Mouse (Mus musculus): Measurements from ENCODE around the gene Nf2.
A peak's percentile ranks its signal among the peaks of the same experiment; 100 is the strongest.
"Not testable (repeated sequence)": the region's sequence is repeated elsewhere in the genome, so short reads cannot be mapped to it uniquely, and the experiment has no call there.

The Nf2 gene

DNA sequence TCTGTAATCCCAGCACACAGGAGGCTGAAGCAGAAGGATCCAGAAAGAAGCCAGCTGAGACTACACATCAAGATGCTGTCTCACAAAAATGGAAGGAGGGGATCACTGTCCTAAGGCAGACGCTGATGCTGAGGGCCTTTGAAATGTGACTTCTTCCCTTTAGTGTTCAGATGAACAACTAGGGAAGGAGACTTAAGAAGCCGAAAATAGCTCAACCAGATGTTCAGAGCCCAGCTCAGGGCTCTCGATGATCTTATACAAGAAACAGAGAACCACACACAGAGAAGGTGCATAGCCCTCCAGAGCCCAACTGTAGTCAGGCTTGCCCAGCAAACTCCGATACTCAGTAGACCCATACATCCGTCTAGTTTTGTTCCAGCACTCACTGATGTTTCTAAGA is 12.0 kb downstream of the Nf2 start:
- DNase-seq (ENCODE audit: low spot score): no peak

- peak; percentile 69 for DNase-seq (ENCODE audit: low spot score)
These were observed 12.6 kb downstream of the Nf2 start for GRCm38 (mm10) chr11:4836755-4837154.

DNA sequence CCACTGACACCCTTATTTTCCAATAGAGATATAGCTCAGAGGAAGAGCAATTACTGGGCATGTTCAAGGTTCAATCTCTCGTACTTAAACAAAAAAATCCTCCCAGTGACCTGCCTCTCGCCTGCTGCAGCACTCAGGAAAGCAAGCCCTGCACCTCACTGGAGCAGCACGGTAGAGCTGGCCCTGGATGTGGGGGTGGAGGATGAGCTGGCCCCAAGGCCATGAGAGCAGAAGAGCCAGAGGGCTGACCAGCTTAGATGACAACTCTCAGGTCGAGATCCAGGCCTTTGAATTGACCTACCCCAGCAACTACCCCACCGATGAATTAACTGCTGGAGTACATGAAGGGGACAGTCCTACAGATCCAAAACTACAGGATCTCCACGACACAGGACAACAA is 13.9 kb downstream of the Nf2 start:
- no peak for DNase-seq (ENCODE audit: low spot score)

DNA sequence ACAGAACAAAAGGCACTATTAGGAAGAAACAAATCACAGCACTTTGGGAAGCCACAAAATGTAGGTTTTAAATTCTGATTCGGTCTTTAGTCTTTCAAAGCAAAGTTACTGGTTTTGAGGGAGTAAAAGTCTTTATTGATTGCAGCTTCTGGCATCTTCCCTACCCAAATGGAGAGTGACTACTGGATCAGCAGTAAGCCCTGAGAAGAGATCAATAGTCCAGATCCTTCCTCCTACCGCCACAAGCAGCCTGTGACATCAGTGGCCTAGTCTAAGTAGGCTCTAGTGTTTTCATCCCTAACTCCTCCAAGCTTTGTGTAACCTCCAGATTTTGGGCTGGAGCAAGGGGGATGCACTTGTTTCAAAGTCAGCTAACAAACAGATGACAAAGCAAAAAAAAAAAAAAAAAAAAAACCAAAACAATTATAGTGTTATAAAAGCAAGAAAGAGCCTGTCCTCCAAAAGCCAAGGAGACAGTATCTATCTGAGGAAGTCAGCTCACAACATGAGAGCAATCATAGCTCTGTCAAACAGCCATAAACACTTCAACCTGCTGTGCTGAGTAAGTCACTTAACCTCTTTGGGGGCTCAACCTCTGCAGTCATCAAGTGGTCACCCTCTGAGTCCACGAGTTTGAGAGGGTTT is 15.9 kb downstream of the Nf2 start:
- no peak for DNase-seq (ENCODE audit: low spot score)

DNA sequence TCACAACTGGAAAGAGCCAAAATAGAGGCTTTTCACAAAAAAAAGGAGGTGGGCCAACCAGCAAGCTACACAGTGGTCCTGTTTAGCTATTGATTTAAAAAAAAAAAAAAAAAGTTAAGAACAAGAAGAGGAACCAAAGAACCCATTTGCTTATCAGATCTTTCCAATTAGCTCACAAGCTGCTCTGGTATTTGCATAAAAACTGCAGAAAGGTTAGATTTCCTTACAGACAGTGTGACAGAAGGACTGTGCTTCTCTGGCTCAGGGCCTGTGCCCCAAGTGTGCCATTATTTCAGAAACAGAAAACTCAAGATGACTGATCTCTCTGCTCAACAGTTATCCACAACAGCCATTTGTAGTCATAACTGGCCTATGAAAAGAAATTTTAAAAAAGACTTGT is 18.3 kb downstream of the Nf2 start:
- DNase-seq (ENCODE audit: low spot score): no peak

DNA sequence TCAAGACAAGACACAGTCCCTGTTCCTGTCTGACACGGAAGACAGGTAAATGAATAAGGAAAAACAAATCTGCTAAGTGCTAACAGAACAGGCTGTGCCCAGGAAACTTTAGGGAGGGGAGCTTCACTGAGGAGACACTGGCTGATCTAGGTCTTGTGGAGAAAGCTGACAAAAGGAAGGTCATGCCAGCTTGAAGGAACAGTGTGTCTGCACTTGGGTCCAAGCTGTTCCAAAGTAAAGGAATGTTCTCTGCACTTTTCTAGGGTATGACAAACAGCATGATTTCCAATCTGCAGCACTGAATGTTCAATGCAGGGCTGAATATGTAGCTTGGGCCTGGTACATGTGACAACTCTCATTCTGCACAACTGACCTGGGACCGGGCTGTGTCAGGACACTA is 21.4 kb downstream of the Nf2 start:
- no peak for DNase-seq (ENCODE audit: low spot score)

GRCm38 (mm10) chr11:4827340-4827739 is 22.0 kb downstream of the Nf2 start:
- DNase-seq (ENCODE audit: low spot score): no peak

DNA sequence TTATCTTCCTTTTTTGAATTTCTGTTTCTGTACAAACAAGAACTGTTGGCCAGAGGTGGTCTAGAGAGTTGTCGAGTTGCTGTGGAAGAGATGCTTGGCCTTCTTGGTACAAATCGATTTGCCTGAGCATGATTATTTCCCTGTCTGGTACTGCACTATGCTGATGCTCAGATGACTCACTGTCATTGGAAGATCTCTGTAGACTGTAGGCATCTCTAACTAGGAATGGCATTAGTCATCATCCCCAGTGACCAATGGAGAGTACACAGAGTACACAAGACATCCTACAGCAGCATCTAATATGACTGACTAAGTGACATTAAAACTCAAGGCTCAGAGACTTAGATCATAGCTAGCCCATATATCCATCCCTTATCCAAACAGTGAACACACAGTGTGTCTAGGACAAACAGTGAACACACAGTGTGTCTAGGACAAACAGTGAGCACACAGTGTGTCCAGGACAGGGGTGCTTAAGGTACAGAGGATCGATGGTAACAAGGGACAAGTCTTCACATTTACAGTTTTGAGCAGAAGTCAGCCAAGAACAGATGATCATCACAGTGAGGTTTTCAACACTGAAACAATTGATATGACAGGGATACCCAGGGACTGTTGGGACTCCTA is 23.1 kb downstream of the Nf2 start:
- no peak for DNase-seq (ENCODE audit: low spot score)

GRCm38 (mm10) chr11:4823655-4824312 is 25.6 kb downstream of the Nf2 start:
- DNase-seq (ENCODE audit: low spot score): no peak

DNA sequence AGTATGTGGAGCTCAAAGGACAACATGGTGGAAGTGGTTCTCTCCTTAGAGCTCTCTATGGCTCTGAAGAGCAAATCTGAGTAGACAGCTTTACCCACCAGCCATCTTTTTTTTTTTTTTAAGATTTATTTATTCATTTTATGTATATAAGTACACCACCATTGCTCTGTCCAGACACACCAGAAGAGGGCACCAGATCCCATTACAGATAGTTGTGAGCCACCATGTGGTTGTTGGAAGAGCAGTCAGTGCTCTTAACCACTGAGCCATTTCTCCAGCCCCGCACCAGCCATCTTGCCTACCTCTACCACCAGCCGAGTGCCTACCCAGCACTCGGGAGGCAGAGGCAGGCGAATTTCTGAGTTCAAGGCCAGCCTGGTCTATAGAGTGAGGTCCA is 26.9 kb downstream of the Nf2 start:
- DNase-seq (ENCODE audit: low spot score): not testable (repeated sequence)

DNA sequence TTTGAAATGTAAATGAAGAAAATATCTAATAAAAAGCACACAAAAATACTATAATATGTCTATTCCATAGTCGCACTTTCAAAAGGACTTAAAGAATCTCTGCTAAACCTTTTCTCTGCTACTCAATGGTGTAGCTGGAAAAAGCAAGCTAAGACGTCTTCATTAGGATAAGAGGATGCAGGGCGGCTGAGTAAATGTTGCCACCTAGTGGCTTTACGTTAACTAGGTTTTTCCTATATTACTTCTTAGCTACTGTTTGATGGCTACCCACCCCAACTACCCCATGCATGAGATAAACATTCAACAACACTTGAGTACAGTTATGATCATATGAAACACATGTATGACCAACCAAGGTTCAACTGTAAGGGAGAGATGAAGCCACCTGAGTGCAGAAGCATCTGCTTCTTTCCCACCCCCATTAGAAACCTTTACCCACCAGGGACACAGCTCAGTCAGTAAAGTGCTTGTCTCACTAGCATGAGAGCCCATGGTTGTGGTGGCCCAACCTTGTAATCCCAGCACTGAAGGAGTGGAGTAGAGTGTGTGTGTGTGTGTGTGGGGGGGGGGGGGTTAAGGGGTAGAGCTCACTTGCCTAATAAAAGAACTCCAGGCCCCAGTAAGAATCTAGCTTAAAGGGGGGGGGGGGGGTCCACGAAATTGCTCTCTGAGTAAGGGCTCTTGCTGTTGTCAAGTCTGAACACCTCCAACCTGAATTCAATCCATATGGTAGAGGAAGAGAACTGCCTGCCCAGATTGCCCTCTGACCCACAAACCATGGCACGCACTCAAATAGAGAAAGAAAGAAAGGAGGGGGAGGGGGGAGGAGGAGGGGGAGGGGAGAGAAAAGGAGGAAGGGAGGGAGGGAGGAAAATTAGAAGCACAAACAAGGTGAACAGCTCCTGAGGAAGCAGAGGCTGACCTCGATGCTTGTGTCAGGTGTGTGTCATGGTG is 27.6 kb downstream of the Nf2 start:
- no peak for DNase-seq (ENCODE audit: low spot score)

GRCm38 (mm10) chr11:4814507-4815450 is 34.6 kb downstream of the Nf2 start:
- DNase-seq (ENCODE audit: low spot score): no peak

DNA sequence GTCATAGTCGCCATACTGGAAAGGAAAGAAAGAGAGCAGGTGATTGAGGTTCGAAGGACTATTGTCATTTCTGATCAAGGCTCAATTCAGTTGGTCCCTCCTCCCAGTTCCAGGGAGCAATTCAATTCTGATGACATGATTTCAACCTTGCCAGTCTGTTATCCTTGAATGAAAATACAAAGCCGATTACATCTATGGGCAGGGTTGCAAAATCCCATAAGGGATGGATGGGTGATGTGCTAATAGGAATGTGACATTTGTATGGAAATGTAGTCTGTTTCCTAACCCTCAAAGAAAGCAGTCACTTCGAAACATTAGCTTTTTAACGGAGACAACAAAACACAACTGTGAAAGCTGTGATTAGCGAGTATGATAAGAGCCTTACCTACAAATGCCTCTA is 41.0 kb downstream of the Nf2 start:
- no peak for DNase-seq (ENCODE audit: low spot score)

GRCm38 (mm10) chr11:4806031-4806715 is 43.2 kb downstream of the Nf2 start:
- DNase-seq (ENCODE audit: low spot score): no peak

GRCm38 (mm10) chr11:4804921-4805562 is 44.3 kb downstream of the Nf2 start:
- no peak for DNase-seq (ENCODE audit: low spot score)

GRCm38 (mm10) chr11:4803951-4804350 is 45.4 kb downstream of the Nf2 start:
- no peak for DNase-seq (ENCODE audit: low spot score)

GRCm38 (mm10) chr11:4803426-4803825 is 45.9 kb downstream of the Nf2 start:
- DNase-seq (ENCODE audit: low spot score): no peak

DNA sequence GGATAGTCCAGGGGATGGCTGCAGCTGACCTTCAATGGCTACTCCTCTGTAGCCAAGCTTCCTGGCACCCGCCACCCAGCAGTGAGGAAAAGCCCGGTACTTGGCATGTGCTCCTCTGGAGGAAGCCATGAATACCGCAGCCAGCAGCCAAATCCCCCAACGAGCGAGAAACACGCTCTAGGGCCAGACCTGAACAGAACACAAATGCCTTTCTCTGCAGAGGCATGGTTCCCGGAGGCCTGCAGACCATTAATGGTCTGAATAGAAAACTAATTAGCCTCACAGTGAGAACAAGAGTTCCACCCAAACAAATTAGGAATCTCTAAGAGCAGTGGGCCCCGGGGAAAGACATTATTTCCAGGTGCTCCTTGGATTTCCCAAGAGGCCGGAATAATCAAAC is 46.3 kb downstream of the Nf2 start:
- DNase-seq (ENCODE audit: low spot score): peak; percentile 58

GRCm38 (mm10) chr11:4802401-4802800 is 46.9 kb downstream of the Nf2 start:
- not testable (repeated sequence) for DNase-seq (ENCODE audit: low spot score)

- no peak for DNase-seq (ENCODE audit: low spot score)
These were observed 48.7 kb downstream of the Nf2 start for GRCm38 (mm10) chr11:4800654-4801053.

Measured in testis, postnatal 10 days (tissue).